Comparison of ENCODE assay signal across 8 mouse cellular contexts in the genomic region with DNA sequence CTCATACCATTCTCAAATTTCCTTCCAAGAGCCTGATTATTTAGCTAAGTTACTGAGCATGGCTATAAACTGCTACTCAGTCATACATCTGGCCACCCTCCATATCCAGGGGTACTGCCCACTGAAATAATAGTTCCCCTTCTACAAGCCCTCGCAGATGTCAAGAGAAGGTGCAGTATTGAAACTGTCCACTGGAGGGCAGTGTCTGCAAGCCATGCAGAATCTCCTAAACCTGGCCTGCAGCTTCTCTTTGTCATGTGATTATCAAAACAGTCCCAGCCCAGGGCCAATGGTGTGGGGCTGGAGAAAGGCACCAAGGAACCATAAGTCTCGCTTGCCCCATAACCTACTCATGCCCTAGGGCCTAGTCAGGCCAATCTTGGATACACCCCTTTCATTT.
A peak's percentile ranks its signal among the peaks of the same experiment; 100 is the strongest.
DNase-seq lines count a peak whose midpoint lies in the region; ATAC-seq and TF ChIP-seq lines count a peak whose summit lies in the region.

No protein-coding gene starts in this region.

- no peak overlapping the region for H3K4me3 ChIP-seq in gastrocnemius, adult 2 months
- no peak overlapping the region for H3K4me3 ChIP-seq in kidney, postnatal 0 days (replicated peaks; ENCODE audit: low read depth, low read length)
- no peak overlapping the region for H3K4me3 ChIP-seq in liver, embryonic 13.5 days (replicated peaks)
- H3K4me3 ChIP-seq in olfactory bulb, adult 2 months (ENCODE audit: insufficient read depth, low read depth, low read length), result no peak overlapping the region

- no peaks in the 10 kb centered on the region for H3K27me3 ChIP-seq in kidney, postnatal 0 days (ENCODE audit: insufficient read depth, low read length)
- H3K27me3 ChIP-seq in liver, embryonic 13.5 days, result no peaks in the 10 kb centered on the region

- peak; percentile 63 for ATAC-seq in kidney, postnatal 0 days (replicated peaks; ENCODE audit: low FRiP score, low read depth)
- ATAC-seq in liver, embryonic 13.5 days (ENCODE audit: low read depth), result no peak

- TF ChIP-seq POLR2A in olfactory bulb, adult 2 months (IDR thresholded peaks at IDR 0.05; ENCODE audit: insufficient read depth, low read depth, low read length), result no peak

- DNase-seq in urinary bladder, adult 18-20 months (ENCODE audit: low spot score in 2 of 2), result peak; percentile 40 to 66
- DNase-seq in urinary bladder, postnatal 10 days (ENCODE audit: low spot score), result no peak
- peak; percentile 88 to 93 for DNase-seq in cerebellum, postnatal 10 days
- DNase-seq in gastrocnemius, adult 2 months, result peak; percentile 73
- DNase-seq in kidney, postnatal 0 days (ENCODE audit: low spot score), result peak; percentile 76
- peak; percentile 29 for DNase-seq in liver, embryonic 13.5 days
- peak; percentile 52 for DNase-seq in thymus, postnatal 0 days (ENCODE audit: low spot score)

- no peaks in the 10 kb centered on the region for H3K36me3 ChIP-seq in kidney, postnatal 0 days (ENCODE audit: insufficient read depth, low read length)
- H3K36me3 ChIP-seq in liver, embryonic 13.5 days, result no peaks in the 10 kb centered on the region

- 28% methylated on average over 2 of the region's 2 CpGs for WGBS in kidney, postnatal 0 days
- WGBS in liver, embryonic 13.5 days (ENCODE audit: insufficient replicate concordance), result 21% methylated on average over 2 of the region's 2 CpGs
- WGBS in olfactory bulb, adult 2 months, result 33% methylated on average over 2 of the region's 2 CpGs

- peak; percentile 98; the same call in 1 of the 2 replicates for TF ChIP-seq CTCF in gastrocnemius, adult 2 months (IDR thresholded peaks at IDR 0.05)
- TF ChIP-seq CTCF in kidney, postnatal 0 days (IDR thresholded peaks at IDR 0.05; ENCODE audit: low read depth), result peak; percentile 94
- peak; percentile 48 for TF ChIP-seq CTCF in olfactory bulb, adult 2 months (IDR thresholded peaks at IDR 0.05; ENCODE audit: insufficient read depth, low read depth, low read length)

- H3K9me3 ChIP-seq in kidney, postnatal 0 days (replicated peaks; ENCODE audit: low read length), result no peaks in the 10 kb centered on the region
- no peaks in the 10 kb centered on the region for H3K9me3 ChIP-seq in liver, embryonic 13.5 days (replicated peaks)

- H3K4me2 ChIP-seq in kidney, postnatal 0 days (ENCODE audit: low read length), result no peak overlapping the region
- H3K4me2 ChIP-seq in liver, embryonic 13.5 days, result no peak overlapping the region

- no peak overlapping the region for H3K27ac ChIP-seq in gastrocnemius, adult 2 months
- no peak overlapping the region for H3K27ac ChIP-seq in kidney, postnatal 0 days
- H3K27ac ChIP-seq in liver, embryonic 13.5 days, result no peak overlapping the region
- no peak overlapping the region for H3K27ac ChIP-seq in olfactory bulb, adult 2 months (ENCODE audit: insufficient read depth, low read depth, low read length)

- no peaks in the 10 kb centered on the region for H3K4me1 ChIP-seq in kidney, postnatal 0 days (replicated peaks; ENCODE audit: insufficient read depth, low read length)
- no peaks in the 10 kb centered on the region for H3K4me1 ChIP-seq in liver, embryonic 13.5 days (replicated peaks)
- no peaks in the 10 kb centered on the region for H3K4me1 ChIP-seq in olfactory bulb, adult 2 months (ENCODE audit: control insufficient read depth, insufficient read depth, low read length)

- intact Hi-C loops in gastrocnemius, adult 2 months (cut with DNase I), result loop anchor here (1.0 to 2.0 kb wide), 2 partner anchors 41 to 184 kb away; no protein-coding TSS in a partner anchor

- no peak overlapping the region for H3K9ac ChIP-seq in kidney, postnatal 0 days (ENCODE audit: low read depth, low read length)
- no peak overlapping the region for H3K9ac ChIP-seq in liver, embryonic 13.5 days

Comparison
In these comparisons a context has a peak if more than half of its experiments do, and no peak if none do; other contexts are left out.
1. CTCF ChIP-seq: peak in every context shown above with its lines; median percentile 98 in gastrocnemius, adult 2 months; 94 in kidney, postnatal 0 days; 48 in olfactory bulb, adult 2 months.